Mouse (Mus musculus) hindbrain, postnatal 0 days (tissue): Measurements from ENCODE around the gene Anks1. TPM values are rescaled to one million over a fixed set of nuclear protein-coding genes. Genes with fewer than 3 reads are reported as not detected.
A peak's percentile ranks its signal among the peaks of the same experiment; 100 is the strongest.

Source experiments
- ATAC-seq: fragments of 200-750 bp; cut with Nextera tagmentation; 2 replicates; pipeline ENCODE4 v1.8.0; 2017; ENCODE audit warnings: mild to moderate bottlenecking, moderate TSS enrichment, moderate library complexity
- DNase-seq: peaks from one replicate; pipeline ENCODE4 v3.0.0-alpha.2; 2015; ENCODE audit warnings: low spot score
- H3K27ac ChIP-seq: fragments of 300-500 bp; sonication (generic); 2 replicates; pipeline ENCODE4 v1.5.1; 2014; ENCODE audit warnings: mild to moderate bottlenecking
- H3K27me3 ChIP-seq: fragments of 300-500 bp; sonication (generic); 2 replicates; pipeline ENCODE4 v1.6.1; 2014; ENCODE audit warnings: low read length, mixed read lengths; ENCODE audit not compliant: insufficient read depth
- H3K36me3 ChIP-seq: fragments of 300-500 bp; sonication (generic); 2 replicates; pipeline ENCODE4 v1.6.1; 2014; ENCODE audit warnings: low read length, mixed read lengths; ENCODE audit not compliant: insufficient read depth
- H3K4me1 ChIP-seq: fragments of 300-500 bp; sonication (generic); 2 replicates; pipeline ENCODE4 v1.6.1; 2014; ENCODE audit warnings: antibody characterized with exemption, low read length, mixed read lengths; ENCODE audit not compliant: insufficient read depth
- H3K4me2 ChIP-seq: fragments of 300-500 bp; sonication (generic); 2 replicates; pipeline ENCODE4 v1.6.1; 2014; ENCODE audit warnings: low read depth, mild to moderate bottlenecking, low read length, moderate library complexity, mixed read lengths
- H3K4me3 ChIP-seq: fragments of 300-500 bp; sonication (generic); 2 replicates; pipeline ENCODE4 v1.5.1; 2014; ENCODE audit warnings: low read length
- H3K9ac ChIP-seq: fragments of 300-500 bp; sonication (generic); replicated peaks from 2 replicates; pipeline ENCODE4 v1.6.1; 2014; ENCODE audit warnings: mild to moderate bottlenecking, low read length, moderate library complexity, mixed read lengths
- H3K9me3 ChIP-seq: fragments of 300-500 bp; sonication (generic); 2 replicates; pipeline ENCODE4 v1.6.1; 2016; ENCODE audit warnings: low read length, mixed read lengths
- CTCF ChIP-seq: IDR thresholded peaks from 2 replicates; pipeline ENCODE4 v1.5.1; 2016; ENCODE audit warnings: antibody characterized with exemption, control low read depth, low read depth
- WGBS: fragments of 180-500 bp; shearing (Covaris S2); extraction: QIAGEN DNeasy Blood & Tissue Kit; methylation state at CpG from one replicate; pipeline ENCODE4 v1.1.7; 2014; 5-methylcytosine and 5-hydroxymethylcytosine counted together
- polyA plus RNA-seq: library from polyadenylated mRNA; unstranded; fragments of >200 nt; fragmentation: Nextera tagmentation; extraction: Ambion mirVana; gene quantifications from 2 replicates; pipeline ENCODE4 v1.2.1, GENCODE M21; 2015
- total RNA-seq: library from RNA; depleted of rRNA; stranded (reverse); fragments of >200 nt; gene quantifications from 2 replicates; pipeline ENCODE4 v1.2.3, GENCODE M21; 2014

Anks1 gene
- total and polyA plus RNA-seq, 2 experiments from 2014 or later, result 35.8 to 102 TPM

GRCm38 (mm10) chr17:28000851-28001250 is 91.7 kb downstream of the Anks1 start:
- H3K9me3 ChIP-seq, result no peaks in the 10 kb centered on the region
- H3K4me1 ChIP-seq, result peaks cover 6% of the 10 kb centered on the region; the same call in 1 of the 2 replicates
- no peak overlapping the region for H3K4me2 ChIP-seq
- no peak for TF ChIP-seq CTCF
- no peak overlapping the region for H3K9ac ChIP-seq
- 57% methylated on average over 1 of the region's 1 CpGs for WGBS
- H3K4me3 ChIP-seq, result no peak overlapping the region
- DNase-seq (no peak), ATAC-seq (peak; percentile 57; the same call in 1 of the 2 replicates)
- H3K27ac ChIP-seq, result no peak overlapping the region
- no peaks in the 10 kb centered on the region for H3K27me3 ChIP-seq
- peaks cover 7% of the 10 kb centered on the region; the same call in 1 of the 2 replicates for H3K36me3 ChIP-seq

- Histone ChIP-seq H3K27me3 (no peaks in the 10 kb centered on the region), H3K36me3 (no peaks in the 10 kb centered on the region), H3K4me2 (no peak overlapping the region), H3K9ac (no peak overlapping the region), H3K27ac (peak overlapping the region; percentile 74), H3K4me3 (no peak overlapping the region), H3K4me1 (peaks cover 28% of the 10 kb centered on the region), H3K9me3 (no peaks in the 10 kb centered on the region)
- DNase-seq (peak; percentile 61), ATAC-seq (peak; percentile 13; the same call in 1 of the 2 replicates)
- no peak for TF ChIP-seq CTCF
Measured at GRCm38 (mm10) chr17:28005393-28005792, 96.3 kb downstream of the Anks1 start.

GRCm38 (mm10) chr17:28006208-28006607 is 97.1 kb downstream of the Anks1 start:
- Histone ChIP-seq H3K9me3 (no peaks in the 10 kb centered on the region), H3K4me3 (no peak overlapping the region), H3K4me1 (peaks cover 28% of the 10 kb centered on the region), H3K9ac (no peak overlapping the region), H3K4me2 (no peak overlapping the region), H3K36me3 (no peaks in the 10 kb centered on the region), H3K27me3 (no peaks in the 10 kb centered on the region), H3K27ac (peak overlapping the region; percentile 78; the same call in 1 of the 2 replicates)
- peak; percentile 17; the same call in 1 of the 2 replicates for TF ChIP-seq CTCF
- 88% methylated on average over 8 of the region's 8 CpGs for WGBS
- ATAC-seq, result no peak
- no peak for DNase-seq

GRCm38 (mm10) chr17:28006611-28007010 is 97.5 kb downstream of the Anks1 start:
- H3K4me3 ChIP-seq, result no peak overlapping the region
- no peaks in the 10 kb centered on the region for H3K27me3 ChIP-seq
- WGBS, result 44% methylated on average over 5 of the region's 5 CpGs
- TF ChIP-seq CTCF, result no peak
- H3K36me3 ChIP-seq, result no peaks in the 10 kb centered on the region
- peak; percentile 29 for DNase-seq
- H3K27ac ChIP-seq, result peak overlapping the region; percentile 78
- ATAC-seq, result 0 out of 2 replicates have a peak, but pooled peaks have one; percentile 18
- peak overlapping the region; percentile 46 for H3K4me2 ChIP-seq
- peaks cover 28% of the 10 kb centered on the region for H3K4me1 ChIP-seq
- H3K9ac ChIP-seq, result no peak overlapping the region
- H3K9me3 ChIP-seq, result no peaks in the 10 kb centered on the region

GRCm38 (mm10) chr17:28007179-28007811 is 98.2 kb downstream of the Anks1 start:
- peaks cover 28% of the 10 kb centered on the region for H3K4me1 ChIP-seq
- H3K9me3 ChIP-seq, result no peaks in the 10 kb centered on the region
- H3K4me2 ChIP-seq, result peak overlapping the region; percentile 46
- DNase-seq (peak; percentile 55), ATAC-seq (peak; percentile 42; the same call in 1 of the 2 replicates)
- 23% methylated on average over 29 of the region's 29 CpGs for WGBS
- peak overlapping the region; percentile 78 for H3K27ac ChIP-seq
- H3K36me3 ChIP-seq, result no peaks in the 10 kb centered on the region
- H3K4me3 ChIP-seq, result 0 out of 2 replicates have a peak overlapping the region, but pooled peaks have one; percentile 3
- TF ChIP-seq CTCF, result no peak
- peak overlapping the region; percentile 17; the same call in 1 of the 2 replicates for H3K9ac ChIP-seq
- H3K27me3 ChIP-seq, result no peaks in the 10 kb centered on the region

GRCm38 (mm10) chr17:28007857-28008564 is 98.9 kb downstream of the Anks1 start:
- 25% methylated on average over 27 of the region's 27 CpGs for WGBS
- H3K4me2 ChIP-seq, result peak overlapping the region; percentile 46
- no peaks in the 10 kb centered on the region for H3K36me3 ChIP-seq
- ATAC-seq (0 out of 2 replicates have a peak, but pooled peaks have one; percentile 9), DNase-seq (no peak)
- peak overlapping the region; percentile 78 for H3K27ac ChIP-seq
- H3K4me3 ChIP-seq, result 0 out of 2 replicates have a peak overlapping the region, but pooled peaks have one; percentile 6
- H3K27me3 ChIP-seq, result no peaks in the 10 kb centered on the region
- H3K4me1 ChIP-seq, result peaks cover 31% of the 10 kb centered on the region
- no peaks in the 10 kb centered on the region for H3K9me3 ChIP-seq
- peak; percentile 8; the same call in 1 of the 2 replicates for TF ChIP-seq CTCF
- peak overlapping the region; percentile 17; the same call in 1 of the 2 replicates for H3K9ac ChIP-seq
